Mouse (Mus musculus) intestine, embryonic 14.5 days (tissue): ENCODE measurements at regions not wholly inside any gene's neighbourhood (a gene's known extent, or its start where the extent isn't known, plus 50 kb on each side); places are given as distances from the start of the nearest gene placed in this dataset.
"Not testable (repeated sequence)": the region's sequence is repeated elsewhere in the genome, so short reads cannot be mapped to it uniquely, and the experiment has no call there.

ENCODE experiments used
- ATAC-seq: fragments of 200-750 bp; cut with Nextera tagmentation; replicated peaks from 2 replicates; pipeline ENCODE4 v1.8.0; 2017; ENCODE audit warnings: low read depth, moderate number of reproducible peaks, moderate TSS enrichment, moderate library complexity; ENCODE audit not compliant: low FRiP score, low TSS enrichment
- DNase-seq: peaks from one replicate; pipeline ENCODE4 v3.0.0-alpha.2; 2018; ENCODE audit warnings: low spot score
- H3K27ac ChIP-seq: fragments of 300-500 bp; sonication (generic); 2 replicates; pipeline ENCODE4 v1.5.1; 2014; ENCODE audit warnings: low read depth, mild to moderate bottlenecking, control low read depth
- H3K27me3 ChIP-seq: fragments of 300-500 bp; sonication (generic); replicated peaks from 2 replicates; pipeline ENCODE4 v1.6.1; 2014; ENCODE audit warnings: low read length, control low read depth; ENCODE audit not compliant: control insufficient read depth, insufficient read depth
- H3K36me3 ChIP-seq: fragments of 300-500 bp; sonication (generic); 2 replicates; pipeline ENCODE4 v1.6.1; 2014; ENCODE audit warnings: low read length, control low read depth; ENCODE audit not compliant: control insufficient read depth, insufficient read depth
- H3K4me1 ChIP-seq: fragments of 300-500 bp; sonication (generic); replicated peaks from 2 replicates; pipeline ENCODE4 v1.6.1; 2014; ENCODE audit warnings: low read length, control low read depth, mixed read lengths; ENCODE audit not compliant: control insufficient read depth, insufficient read depth
- H3K4me2 ChIP-seq: fragments of 300-500 bp; sonication (generic); 2 replicates; pipeline ENCODE4 v1.6.1; 2014; ENCODE audit warnings: low read length
- H3K4me3 ChIP-seq: fragments of 300-500 bp; sonication (generic); 2 replicates; pipeline ENCODE4 v1.5.1; 2014; ENCODE audit warnings: low read depth, low read length, control low read depth, mixed read lengths
- H3K9ac ChIP-seq: fragments of 300-500 bp; sonication (generic); 2 replicates; pipeline ENCODE4 v1.6.1; 2014; ENCODE audit warnings: mild to moderate bottlenecking, low read length
- H3K9me3 ChIP-seq: fragments of 300-500 bp; sonication (generic); 2 replicates; pipeline ENCODE4 v1.6.1; 2016; ENCODE audit warnings: low read length, control low read depth; ENCODE audit not compliant: control insufficient read depth
- WGBS: fragments of 180-500 bp; shearing (Covaris S2); extraction: QIAGEN DNeasy Blood & Tissue Kit; methylation state at CpG from one replicate; pipeline ENCODE4 v1.1.7; 2014; 5-methylcytosine and 5-hydroxymethylcytosine counted together

- not testable (repeated sequence) for H3K4me2 ChIP-seq, ATAC-seq, H3K4me3 ChIP-seq, H3K9ac ChIP-seq, H3K9me3 ChIP-seq, H3K4me1 ChIP-seq, DNase-seq, H3K27ac ChIP-seq, H3K36me3 ChIP-seq, H3K27me3 ChIP-seq
- WGBS = 90% methylated on average over 4 of the region's 4 CpGs
Measured at GRCm38 (mm10) chr14:87683091-87683806, 266.8 kb downstream of the Tdrd3 start.

- Histone ChIP-seq H3K27me3 (no peaks in the 10 kb centered on the region), H3K27ac (no peak overlapping the region), H3K9ac (no peak overlapping the region), H3K4me1 (no peaks in the 10 kb centered on the region), H3K4me2 (no peak overlapping the region), H3K4me3 (no peak overlapping the region), H3K9me3 (no peaks in the 10 kb centered on the region), H3K36me3 (no peaks in the 10 kb centered on the region)
- DNase-seq (no peak), ATAC-seq (no peak)
- WGBS = 86% methylated on average over 3 of the region's 3 CpGs
Measured at GRCm38 (mm10) chr14:87689866-87690265, 273.4 kb downstream of the Tdrd3 start.

- Histone ChIP-seq H3K9ac (no peak overlapping the region), H3K27me3 (no peaks in the 10 kb centered on the region), H3K4me2 (no peak overlapping the region), H3K27ac (no peak overlapping the region), H3K9me3 (no peaks in the 10 kb centered on the region), H3K4me1 (no peaks in the 10 kb centered on the region), H3K4me3 (no peak overlapping the region), H3K36me3 (no peaks in the 10 kb centered on the region)
- ATAC-seq (no peak), DNase-seq (no peak)
- WGBS = 76% methylated on average over 1 of the region's 1 CpGs
Measured at GRCm38 (mm10) chr14:87736456-87736855, 320.0 kb downstream of the Tdrd3 start.

- DNase-seq (no peak), ATAC-seq (no peak)
- H3K27me3 ChIP-seq = no peaks in the 10 kb centered on the region
- no peak overlapping the region for H3K4me2 ChIP-seq
- H3K4me1 ChIP-seq = no peaks in the 10 kb centered on the region
- H3K27ac ChIP-seq = no peak overlapping the region
- no peaks in the 10 kb centered on the region for H3K9me3 ChIP-seq
- no peak overlapping the region for H3K4me3 ChIP-seq
- no peaks in the 10 kb centered on the region for H3K36me3 ChIP-seq
- 66% methylated on average over 8 of the region's 8 CpGs for WGBS
- H3K9ac ChIP-seq = no peak overlapping the region
Measured at GRCm38 (mm10) chr14:87745524-87745923, 329.1 kb downstream of the Tdrd3 start.

- DNase-seq (no peak), ATAC-seq (no peak)
- WGBS = 48% methylated on average over 5 of the region's 5 CpGs
- H3K27ac ChIP-seq = no peak overlapping the region
- no peaks in the 10 kb centered on the region for H3K4me1 ChIP-seq
- H3K9ac ChIP-seq = no peak overlapping the region
- no peak overlapping the region for H3K4me3 ChIP-seq
- no peaks in the 10 kb centered on the region for H3K27me3 ChIP-seq
- no peak overlapping the region for H3K4me2 ChIP-seq
- no peaks in the 10 kb centered on the region for H3K9me3 ChIP-seq
- H3K36me3 ChIP-seq = no peaks in the 10 kb centered on the region
Measured at GRCm38 (mm10) chr14:87746011-87746410, 329.6 kb downstream of the Tdrd3 start.

DNA sequence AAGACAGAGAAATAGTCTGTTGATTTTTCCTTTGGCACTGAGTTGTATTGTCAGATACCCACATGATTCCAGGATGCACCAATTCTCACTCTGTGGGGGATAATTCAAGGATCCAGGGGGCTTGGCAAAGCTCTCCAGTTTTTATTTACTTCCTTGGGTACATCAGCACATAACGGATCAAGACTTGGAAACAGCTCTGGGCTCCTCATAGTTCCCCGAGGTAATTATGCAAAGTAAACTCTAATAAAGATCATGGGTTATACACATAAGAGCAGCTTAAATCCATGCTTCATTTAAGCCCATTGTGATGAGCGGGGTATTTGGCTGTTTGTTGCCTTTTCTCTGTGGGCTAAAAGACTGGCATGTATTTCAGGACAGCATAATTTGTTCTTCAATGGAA lies 332.6 kb downstream of the Tdrd3 start:
- H3K4me3 ChIP-seq = no peak overlapping the region
- no peaks in the 10 kb centered on the region for H3K36me3 ChIP-seq
- no peak for DNase-seq
- WGBS = 79% methylated on average over 3 of the region's 3 CpGs
- H3K27me3 ChIP-seq = no peaks in the 10 kb centered on the region
- no peaks in the 10 kb centered on the region for H3K9me3 ChIP-seq
- H3K4me1 ChIP-seq = no peaks in the 10 kb centered on the region
- H3K9ac ChIP-seq = no peak overlapping the region
- no peak overlapping the region for H3K4me2 ChIP-seq
- ATAC-seq = no peak
- no peak overlapping the region for H3K27ac ChIP-seq

DNA sequence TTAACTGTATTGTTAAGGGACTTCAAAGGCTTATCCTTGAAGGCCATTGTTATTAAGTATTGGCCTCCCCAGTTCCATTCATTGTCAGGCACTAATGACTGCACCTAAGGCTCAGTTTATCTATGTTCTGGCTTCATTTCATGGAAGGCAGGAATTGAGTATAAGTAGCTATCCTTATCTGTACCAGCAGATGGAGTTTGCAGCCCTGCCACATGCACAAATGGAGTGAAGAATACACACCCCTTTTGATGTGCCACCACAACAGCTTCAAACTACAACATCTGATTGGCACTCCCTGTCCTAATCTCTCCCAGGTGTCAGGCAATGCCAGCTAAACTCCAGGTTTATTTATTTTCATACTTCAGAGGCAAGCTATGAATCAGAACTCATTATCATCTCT lies 333.3 kb downstream of the Tdrd3 start:
- no peak for DNase-seq
- H3K36me3 ChIP-seq = no peaks in the 10 kb centered on the region
- no peak overlapping the region for H3K4me3 ChIP-seq
- no peak overlapping the region for H3K4me2 ChIP-seq
- H3K27me3 ChIP-seq = no peaks in the 10 kb centered on the region
- ATAC-seq = no peak
- H3K9me3 ChIP-seq = no peaks in the 10 kb centered on the region
- H3K9ac ChIP-seq = no peak overlapping the region
- H3K27ac ChIP-seq = no peak overlapping the region
- H3K4me1 ChIP-seq = no peaks in the 10 kb centered on the region

GRCm38 (mm10) chr14:87750665-87751170 lies 334.3 kb downstream of the Tdrd3 start:
- H3K9ac ChIP-seq = no peak overlapping the region
- H3K27ac ChIP-seq = no peak overlapping the region
- no peak overlapping the region for H3K4me3 ChIP-seq
- 73% methylated on average over 3 of the region's 3 CpGs for WGBS
- H3K9me3 ChIP-seq = no peaks in the 10 kb centered on the region
- ATAC-seq (no peak), DNase-seq (no peak)
- no peaks in the 10 kb centered on the region for H3K27me3 ChIP-seq
- H3K36me3 ChIP-seq = no peaks in the 10 kb centered on the region
- no peaks in the 10 kb centered on the region for H3K4me1 ChIP-seq
- no peak overlapping the region for H3K4me2 ChIP-seq

DNA sequence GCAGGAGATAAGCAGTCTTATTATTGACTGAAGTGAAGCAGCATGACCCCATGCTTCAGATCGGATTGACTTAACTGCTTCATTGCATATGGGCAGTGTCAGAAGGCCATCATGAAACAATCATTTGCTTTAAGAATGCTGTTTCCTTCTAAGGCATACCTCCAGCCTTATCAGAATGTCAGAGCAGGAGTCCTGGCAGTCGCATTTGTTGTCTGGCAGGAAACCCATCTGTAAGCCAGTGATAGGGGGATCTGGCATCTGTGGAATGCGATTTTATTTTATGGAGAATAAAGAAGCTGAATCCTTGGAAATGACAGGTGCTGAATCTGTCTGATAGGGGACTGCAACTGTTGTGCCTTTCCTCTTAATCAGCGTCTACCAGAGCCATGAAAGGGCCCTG lies 338.3 kb downstream of the Tdrd3 start:
- no peaks in the 10 kb centered on the region for H3K36me3 ChIP-seq
- no peak overlapping the region for H3K4me3 ChIP-seq
- ATAC-seq (no peak), DNase-seq (no peak)
- no peaks in the 10 kb centered on the region for H3K9me3 ChIP-seq
- H3K4me2 ChIP-seq = no peak overlapping the region
- H3K9ac ChIP-seq = no peak overlapping the region
- no peaks in the 10 kb centered on the region for H3K4me1 ChIP-seq
- H3K27ac ChIP-seq = no peak overlapping the region
- WGBS = 32% methylated on average over 4 of the region's 4 CpGs
- H3K27me3 ChIP-seq = no peaks in the 10 kb centered on the region
